Mouse (Mus musculus) forebrain, embryonic 12.5 days (tissue): Measurements from ENCODE around the gene Txndc5. TPM values are rescaled to one million over a fixed set of nuclear protein-coding genes. Genes with fewer than 3 reads are reported as not detected.

Source experiments
- ATAC-seq: fragments of 200-750 bp; cut with Nextera tagmentation; 2 replicates; pipeline ENCODE4 v1.8.0; 2017; ENCODE audit warnings: moderate TSS enrichment; ENCODE audit not compliant: low FRiP score
- H3K27ac ChIP-seq: fragments of 300-500 bp; sonication (generic); 2 replicates; pipeline ENCODE4 v1.5.1; 2016; ENCODE audit warnings: mild to moderate bottlenecking
- H3K27me3 ChIP-seq: fragments of 300-500 bp; sonication (generic); 2 replicates; pipeline ENCODE4 v1.6.1; 2016; ENCODE audit warnings: mild to moderate bottlenecking
- H3K36me3 ChIP-seq: fragments of 300-500 bp; sonication (generic); replicated peaks from 2 replicates; pipeline ENCODE4 v1.6.1; 2016; ENCODE audit warnings: mild to moderate bottlenecking
- H3K4me1 ChIP-seq: fragments of 300-500 bp; sonication (generic); 2 replicates; pipeline ENCODE4 v1.6.1; 2016
- H3K4me2 ChIP-seq: fragments of 300-500 bp; sonication (generic); 2 replicates; pipeline ENCODE4 v1.6.1; 2016; ENCODE audit warnings: mild to moderate bottlenecking, moderate library complexity
- H3K4me3 ChIP-seq: fragments of 300-500 bp; sonication (generic); replicated peaks from 2 replicates; pipeline ENCODE4 v1.5.1; 2016; ENCODE audit warnings: mild to moderate bottlenecking
- H3K9ac ChIP-seq: fragments of 300-500 bp; sonication (generic); 2 replicates; pipeline ENCODE4 v1.6.1; 2016; ENCODE audit warnings: mild to moderate bottlenecking
- H3K9me3 ChIP-seq: fragments of 300-500 bp; sonication (generic); 2 replicates; pipeline ENCODE4 v1.6.1; 2016
- WGBS: fragments of 180-500 bp; shearing (Covaris S2); methylation state at CpG from one replicate; pipeline ENCODE4 v1.1.7; 2016; 5-methylcytosine and 5-hydroxymethylcytosine counted together
- polyA plus RNA-seq: library from polyadenylated mRNA; unstranded; fragments of >200 nt; fragmentation: Nextera tagmentation; extraction: Ambion mirVana; gene quantifications from 2 replicates; pipeline ENCODE4 v1.2.1, GENCODE M21; 2016

Txndc5 gene
- polyA plus RNA-seq: 95.5 and 99.0 TPM in 2 replicates

DNA sequence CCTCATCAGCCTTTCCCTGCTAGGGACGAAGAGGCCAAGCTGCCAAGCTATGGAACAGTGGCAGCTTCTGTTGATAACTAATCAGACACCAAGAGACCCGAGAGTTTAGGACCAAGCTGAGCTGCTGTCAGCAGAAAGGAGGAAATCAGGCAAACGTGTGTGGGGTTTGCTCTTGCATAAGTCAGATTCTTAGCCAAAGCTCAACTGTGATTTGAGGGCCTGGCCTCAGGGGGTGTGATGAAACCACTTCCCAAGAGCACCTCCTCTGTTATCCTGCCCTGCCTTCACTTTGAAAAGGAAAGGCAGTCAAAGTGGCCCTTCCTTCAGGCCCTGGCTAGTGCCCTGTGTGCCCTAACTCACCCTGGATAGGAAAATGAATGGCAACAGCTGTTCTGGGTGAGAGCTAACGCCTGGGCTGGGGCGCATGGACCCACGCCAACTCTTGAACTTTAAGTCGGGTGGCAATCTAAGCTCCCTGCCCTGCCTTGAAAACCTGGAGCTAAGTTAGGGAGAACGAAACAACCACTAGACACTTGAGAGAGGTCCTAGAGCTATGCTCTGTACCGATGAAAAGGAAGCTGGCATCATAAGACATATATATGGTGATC is at the start of gene Txndc5:
TSS of gene Txndc5 (minus strand) at position 138 of the 608 bp plus-strand sequence.
- H3K27me3 ChIP-seq: no peaks in the 10 kb centered on the region
- H3K36me3 ChIP-seq: no peaks in the 10 kb centered on the region
- WGBS: 61% methylated on average over 9 of the region's 9 CpGs
- H3K4me1 ChIP-seq: peaks cover 26% of the 10 kb centered on the region
- H3K4me3 ChIP-seq: peak within 1 kb of the TSS; percentile 86
- H3K27ac ChIP-seq: peak within 1 kb of the TSS; percentile 77
- peak within 1 kb of the TSS; percentile 82 for H3K9ac ChIP-seq
- 0 out of 2 replicates have a peak, but pooled peaks have one; percentile 21 for ATAC-seq
- no peaks in the 10 kb centered on the region for H3K9me3 ChIP-seq
- H3K4me2 ChIP-seq: peak within 1 kb of the TSS; percentile 77

DNA sequence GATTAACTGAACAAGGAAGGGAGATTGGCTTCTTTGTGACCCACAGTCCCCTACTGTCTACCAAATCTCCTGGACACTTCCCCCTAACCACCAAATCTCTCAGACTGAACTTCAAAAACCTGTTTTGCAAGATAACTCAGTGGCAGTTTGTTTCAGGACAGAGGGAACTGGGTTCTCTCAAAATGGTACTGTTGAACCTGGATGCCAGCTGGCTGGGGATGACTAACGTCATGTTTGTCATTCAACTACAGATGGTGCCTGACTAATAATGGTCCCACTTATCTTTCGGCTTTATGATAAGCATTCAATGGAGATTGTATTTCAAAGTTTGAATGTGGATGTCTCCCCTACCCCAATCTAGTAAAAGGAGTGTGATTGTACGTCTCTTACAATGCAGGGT is 46.0 kb upstream of the Txndc5 start:
- no peaks in the 10 kb centered on the region for H3K4me1 ChIP-seq
- H3K4me2 ChIP-seq: no peak overlapping the region
- H3K27ac ChIP-seq: no peak overlapping the region
- no peak for ATAC-seq
- 83% methylated on average over 3 of the region's 3 CpGs for WGBS
- no peak overlapping the region for H3K4me3 ChIP-seq
- 0 out of 2 replicates have a peak, but pooled peaks cover 3% of the 10 kb centered on the region for H3K27me3 ChIP-seq
- no peaks in the 10 kb centered on the region for H3K9me3 ChIP-seq
- H3K36me3 ChIP-seq: no peaks in the 10 kb centered on the region
- H3K9ac ChIP-seq: no peak overlapping the region

DNA sequence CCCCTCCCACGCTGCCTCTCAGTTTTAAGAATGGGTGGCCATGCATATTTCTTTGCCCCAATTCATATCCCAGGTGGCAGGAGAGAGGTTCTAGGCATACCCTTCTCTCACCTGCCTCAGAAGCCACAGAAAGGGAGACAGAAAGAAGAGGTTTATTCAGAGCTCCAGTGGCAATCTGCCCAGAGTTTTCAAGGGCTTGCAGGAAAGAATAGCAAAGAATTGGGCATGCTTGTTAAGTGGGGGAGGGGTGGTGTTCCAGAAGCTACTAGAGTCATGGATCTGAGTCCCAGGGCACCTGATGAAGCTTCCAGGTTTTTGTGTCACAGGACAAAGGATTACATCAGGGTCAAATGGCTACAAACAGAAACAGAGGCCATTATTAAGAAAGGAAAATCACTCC is 44.7 kb upstream of the Txndc5 start:
- no peak overlapping the region for H3K9ac ChIP-seq
- no peaks in the 10 kb centered on the region for H3K4me1 ChIP-seq
- no peak overlapping the region for H3K27ac ChIP-seq
- H3K4me2 ChIP-seq: no peak overlapping the region
- no peak overlapping the region for H3K4me3 ChIP-seq
- no peaks in the 10 kb centered on the region for H3K36me3 ChIP-seq
- no peak for ATAC-seq
- no peaks in the 10 kb centered on the region for H3K9me3 ChIP-seq
- WGBS: 100% methylated on average over 1 of the region's 1 CpGs
- H3K27me3 ChIP-seq: no peaks in the 10 kb centered on the region

DNA sequence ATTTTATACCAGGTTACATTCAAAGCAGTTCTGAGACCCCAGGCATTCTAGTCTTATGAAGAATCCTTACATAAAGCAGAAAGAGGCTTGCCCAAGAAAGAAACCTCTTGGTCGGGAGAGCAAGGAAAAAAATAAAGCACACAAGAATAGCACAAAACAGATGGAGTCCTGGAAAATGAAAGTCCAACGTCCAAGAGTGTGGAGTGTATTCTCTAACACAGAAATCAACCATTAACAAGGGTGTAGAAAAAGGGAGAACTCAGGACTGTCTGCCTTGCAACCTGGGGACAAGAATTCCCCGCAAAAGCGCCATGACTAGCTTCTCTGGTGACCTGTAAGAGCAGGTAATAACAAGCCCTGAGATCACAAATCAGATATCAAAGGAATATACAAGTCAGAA is 36.6 kb upstream of the Txndc5 start:
- ATAC-seq: no peak
- Histone ChIP-seq H3K4me1 (no peaks in the 10 kb centered on the region), H3K9me3 (no peaks in the 10 kb centered on the region), H3K4me3 (no peak overlapping the region), H3K27ac (no peak overlapping the region), H3K27me3 (no peaks in the 10 kb centered on the region), H3K4me2 (no peak overlapping the region), H3K36me3 (no peaks in the 10 kb centered on the region), H3K9ac (no peak overlapping the region)
- 67% methylated on average over 4 of the region's 4 CpGs for WGBS

DNA sequence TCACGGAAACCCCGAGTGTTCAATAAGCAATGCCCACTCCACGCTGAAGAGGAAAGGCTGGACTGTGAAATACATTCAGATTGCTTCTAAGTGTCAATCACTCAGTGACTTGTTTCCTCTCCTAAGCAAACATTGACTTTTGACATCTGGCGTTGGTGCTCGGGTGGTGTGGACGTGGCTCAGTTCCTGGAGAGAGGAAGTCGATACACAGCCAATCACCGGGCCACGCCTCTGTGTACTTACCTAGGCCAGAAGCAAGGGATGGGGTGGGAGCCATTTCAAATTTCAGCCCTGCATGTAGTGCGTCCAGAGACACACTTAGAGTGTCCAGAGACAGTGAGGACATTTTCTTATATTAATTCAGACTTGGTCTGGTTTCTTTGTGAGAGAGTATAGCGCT is 26.0 kb upstream of the Txndc5 start:
- ATAC-seq: no peak
- 86% methylated on average over 11 of the region's 11 CpGs for WGBS

DNA sequence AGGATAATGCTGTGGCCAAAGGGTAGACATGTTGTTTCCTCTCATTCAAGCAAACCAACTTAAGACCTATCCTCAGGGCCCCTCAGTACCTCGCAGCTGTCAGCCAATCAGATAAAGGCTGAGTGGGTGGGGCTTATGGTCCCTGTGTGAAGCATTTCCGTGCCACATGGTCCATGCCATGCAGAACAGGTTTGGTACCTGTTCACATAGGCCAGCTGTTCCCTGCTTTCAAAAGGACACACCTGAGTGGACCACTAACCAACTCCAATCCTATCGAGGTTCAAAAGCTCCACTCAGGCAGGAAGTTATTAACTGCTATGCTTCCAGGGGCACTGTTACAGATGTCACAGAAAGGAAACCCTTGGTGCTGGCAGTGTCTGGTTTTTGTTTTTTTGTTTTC is 25.6 kb upstream of the Txndc5 start:
- 70% methylated on average over 3 of the region's 3 CpGs for WGBS
- no peak overlapping the region for H3K4me3 ChIP-seq
- no peaks in the 10 kb centered on the region for H3K9me3 ChIP-seq
- no peaks in the 10 kb centered on the region for H3K36me3 ChIP-seq
- no peak for ATAC-seq
- no peak overlapping the region for H3K4me2 ChIP-seq
- H3K27me3 ChIP-seq: no peaks in the 10 kb centered on the region
- H3K27ac ChIP-seq: no peak overlapping the region
- H3K9ac ChIP-seq: no peak overlapping the region
- H3K4me1 ChIP-seq: no peaks in the 10 kb centered on the region

More for the DNA sequence above, 26.0 kb upstream of the Txndc5 start:
- no peak overlapping the region for H3K9ac ChIP-seq
- no peak overlapping the region for H3K4me2 ChIP-seq
- no peaks in the 10 kb centered on the region for H3K27me3 ChIP-seq
- no peaks in the 10 kb centered on the region for H3K4me1 ChIP-seq
- no peak overlapping the region for H3K4me3 ChIP-seq
- H3K27ac ChIP-seq: no peak overlapping the region
- H3K36me3 ChIP-seq: no peaks in the 10 kb centered on the region
- H3K9me3 ChIP-seq: no peaks in the 10 kb centered on the region

DNA sequence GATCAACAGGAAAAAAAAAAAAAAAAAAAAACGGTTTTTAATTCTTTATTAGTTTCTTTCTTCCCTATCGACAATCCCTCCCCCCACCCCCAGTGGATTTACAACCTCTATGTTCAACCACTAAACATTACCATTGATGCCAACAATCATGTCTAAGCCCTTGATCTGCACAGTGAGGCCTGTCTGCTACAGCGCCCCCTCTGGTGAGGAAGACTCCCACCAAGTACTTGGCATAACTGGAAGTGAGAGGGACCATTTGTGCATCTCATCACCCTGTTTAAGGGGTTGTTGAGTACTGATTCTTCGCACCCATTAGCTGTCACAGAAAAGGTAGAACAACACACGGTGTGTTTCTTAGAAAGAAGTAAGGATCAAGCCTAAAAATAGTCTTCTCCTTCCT is 20.1 kb upstream of the Txndc5 start:
- WGBS: 80% methylated on average over 5 of the region's 5 CpGs
- H3K4me1 ChIP-seq: no peaks in the 10 kb centered on the region
- H3K27ac ChIP-seq: no peak overlapping the region
- no peaks in the 10 kb centered on the region for H3K9me3 ChIP-seq
- H3K27me3 ChIP-seq: no peaks in the 10 kb centered on the region
- H3K4me2 ChIP-seq: no peak overlapping the region
- ATAC-seq: no peak
- no peak overlapping the region for H3K4me3 ChIP-seq
- H3K36me3 ChIP-seq: no peaks in the 10 kb centered on the region
- H3K9ac ChIP-seq: no peak overlapping the region

DNA sequence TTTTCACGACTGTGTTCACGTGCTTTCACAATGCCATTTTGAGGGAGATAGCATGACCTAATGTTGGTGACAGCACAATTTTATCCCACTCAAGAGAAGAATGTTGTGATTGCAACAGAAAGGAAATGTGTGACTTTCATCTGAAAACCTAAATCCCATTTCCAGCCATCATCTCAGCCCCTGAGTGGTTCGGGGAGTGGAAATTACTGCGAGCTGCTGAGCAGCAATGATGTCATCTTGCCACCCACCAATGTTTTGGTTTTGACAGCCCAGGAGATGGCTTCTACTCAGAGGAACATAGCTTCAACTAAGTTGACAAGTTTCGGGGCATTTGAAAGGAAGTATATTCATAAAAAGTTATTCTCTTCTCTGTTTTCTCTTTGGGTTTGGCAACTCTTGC is 19.1 kb upstream of the Txndc5 start:
- H3K27me3 ChIP-seq: no peaks in the 10 kb centered on the region
- H3K4me3 ChIP-seq: no peak overlapping the region
- H3K4me2 ChIP-seq: no peak overlapping the region
- H3K4me1 ChIP-seq: no peaks in the 10 kb centered on the region
- no peak overlapping the region for H3K27ac ChIP-seq
- no peaks in the 10 kb centered on the region for H3K9me3 ChIP-seq
- H3K9ac ChIP-seq: no peak overlapping the region
- 92% methylated on average over 5 of the region's 5 CpGs for WGBS
- ATAC-seq: no peak
- no peaks in the 10 kb centered on the region for H3K36me3 ChIP-seq

DNA sequence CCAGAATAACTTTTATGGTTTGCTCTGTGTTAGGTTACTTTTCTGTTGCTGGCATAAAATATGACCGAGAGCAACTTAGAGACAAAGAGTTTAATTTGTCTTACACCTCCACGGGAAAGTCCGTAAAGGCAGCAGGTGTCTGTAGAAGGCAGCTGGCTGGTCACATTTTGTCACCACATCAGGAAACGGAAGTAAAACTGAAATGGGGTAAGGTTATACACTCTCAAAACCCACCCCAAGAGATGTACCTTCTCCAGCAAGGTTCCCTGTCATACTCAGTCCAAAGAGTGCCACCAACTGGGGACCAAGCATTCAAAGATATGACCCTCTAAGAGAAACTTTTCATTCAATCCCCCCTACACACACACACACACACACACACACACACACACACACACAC is 18.1 kb upstream of the Txndc5 start:
- WGBS: 89% methylated on average over 4 of the region's 4 CpGs
- H3K4me2 ChIP-seq: no peak overlapping the region
- H3K9ac ChIP-seq: no peak overlapping the region
- H3K9me3 ChIP-seq: no peaks in the 10 kb centered on the region
- no peaks in the 10 kb centered on the region for H3K4me1 ChIP-seq
- H3K27me3 ChIP-seq: no peaks in the 10 kb centered on the region
- H3K4me3 ChIP-seq: no peak overlapping the region
- H3K27ac ChIP-seq: no peak overlapping the region
- H3K36me3 ChIP-seq: no peaks in the 10 kb centered on the region
- ATAC-seq: no peak

DNA sequence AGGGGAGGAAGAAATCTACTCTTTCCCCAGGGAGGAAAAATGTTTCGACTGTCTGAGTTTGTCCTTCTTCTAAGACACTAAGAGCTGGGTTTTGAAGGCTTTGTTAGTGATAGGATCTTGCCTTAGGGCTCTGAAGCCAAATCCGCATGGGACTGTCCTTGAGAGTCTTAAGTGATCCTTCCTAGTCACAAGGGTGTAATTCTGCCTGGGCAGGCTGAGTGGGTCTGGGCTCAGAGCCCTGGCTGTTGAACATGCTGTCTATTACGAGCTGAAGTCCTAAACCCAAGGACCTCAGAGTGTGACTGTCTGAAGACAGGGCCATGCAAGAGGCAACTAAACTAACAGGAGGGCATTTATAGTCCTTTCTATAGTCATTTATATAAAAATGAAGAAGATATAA is 16.8 kb upstream of the Txndc5 start:
- Histone ChIP-seq H3K4me3 (no peak overlapping the region), H3K27me3 (no peaks in the 10 kb centered on the region), H3K4me2 (no peak overlapping the region), H3K9ac (no peak overlapping the region), H3K36me3 (no peaks in the 10 kb centered on the region), H3K4me1 (no peaks in the 10 kb centered on the region), H3K27ac (no peak overlapping the region), H3K9me3 (no peaks in the 10 kb centered on the region)
- 82% methylated on average over 3 of the region's 3 CpGs for WGBS
- ATAC-seq: no peak

DNA sequence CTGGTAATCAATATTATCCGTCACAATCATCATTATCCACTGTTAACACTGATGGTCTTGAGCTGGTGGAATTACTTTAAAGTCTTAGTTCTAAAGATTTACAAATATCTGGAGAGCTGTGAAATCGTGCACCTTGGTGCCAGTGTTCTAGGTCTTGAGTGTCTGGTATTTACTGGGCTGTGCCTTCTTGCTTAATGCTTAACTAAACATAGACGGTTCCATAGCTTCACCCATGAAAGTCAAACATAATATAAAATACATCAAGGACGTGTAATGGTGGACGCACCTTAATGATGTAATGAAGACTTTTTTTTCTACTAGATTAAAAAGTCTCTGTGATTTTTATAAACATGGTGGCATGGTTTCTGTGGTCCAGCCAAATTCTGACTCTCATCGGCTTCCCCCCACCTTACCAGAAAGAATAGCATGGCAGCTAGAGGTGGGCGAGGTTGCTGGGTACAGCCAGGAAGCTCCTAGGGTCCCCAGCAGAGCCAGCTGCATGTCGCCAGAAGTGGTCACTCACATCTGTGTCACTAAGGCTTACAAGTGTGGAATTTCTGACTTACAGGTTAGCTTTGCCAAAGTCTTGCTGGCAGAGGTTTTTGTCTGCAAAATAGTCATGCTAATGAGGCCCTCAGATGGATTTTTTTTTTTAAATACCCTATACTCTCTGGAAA is 16.3 kb upstream of the Txndc5 start:
- no peak overlapping the region for H3K4me2 ChIP-seq
- no peak overlapping the region for H3K27ac ChIP-seq
- H3K9me3 ChIP-seq: no peaks in the 10 kb centered on the region
- 90% methylated on average over 8 of the region's 8 CpGs for WGBS
- H3K4me1 ChIP-seq: no peaks in the 10 kb centered on the region
- H3K27me3 ChIP-seq: no peaks in the 10 kb centered on the region
- no peaks in the 10 kb centered on the region for H3K36me3 ChIP-seq
- no peak overlapping the region for H3K4me3 ChIP-seq
- ATAC-seq: no peak
- no peak overlapping the region for H3K9ac ChIP-seq

DNA sequence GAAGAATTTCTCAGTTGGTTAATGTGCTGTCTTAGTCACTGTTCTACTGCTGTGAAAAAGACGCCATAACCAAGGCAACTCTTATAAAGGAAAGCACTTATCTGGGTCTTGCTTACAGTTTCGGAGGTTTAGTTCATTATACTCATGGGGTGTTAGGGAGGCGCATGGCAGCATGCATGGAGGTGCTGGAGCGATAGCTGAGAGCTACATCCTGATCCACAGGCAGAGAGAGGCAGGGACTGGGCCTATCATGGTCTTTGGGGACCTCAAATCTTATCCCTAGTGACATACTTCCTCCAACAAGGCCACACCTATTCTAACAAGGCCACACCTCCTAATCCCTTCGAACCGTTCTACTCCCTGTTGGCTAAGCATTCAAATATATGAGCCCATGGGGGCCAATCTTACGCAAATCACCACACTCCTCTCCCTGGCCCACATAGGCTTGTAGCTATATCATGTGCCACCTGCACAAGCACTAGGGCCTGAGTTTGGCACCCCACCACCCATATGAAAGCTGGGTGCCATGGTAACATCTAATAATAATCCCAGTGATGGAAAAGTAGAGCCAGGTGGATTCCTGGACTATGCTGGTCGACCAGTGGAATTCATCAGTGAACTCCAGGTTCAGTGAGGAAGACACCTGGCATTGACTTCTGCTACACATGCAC is 15.0 kb upstream of the Txndc5 start:
- no peak overlapping the region for H3K9ac ChIP-seq
- H3K27ac ChIP-seq: no peak overlapping the region
- ATAC-seq: no peak
- H3K27me3 ChIP-seq: no peaks in the 10 kb centered on the region
- H3K4me2 ChIP-seq: no peak overlapping the region
- no peaks in the 10 kb centered on the region for H3K4me1 ChIP-seq
- 75% methylated on average over 8 of the region's 8 CpGs for WGBS
- H3K36me3 ChIP-seq: no peaks in the 10 kb centered on the region
- no peak overlapping the region for H3K4me3 ChIP-seq
- H3K9me3 ChIP-seq: no peaks in the 10 kb centered on the region
